Mouse (Mus musculus) T-helper 17 cell (primary cell): ENCODE data around the gene Tedc1.

Experiments
- in situ Hi-C, 2 experiments: fragments of 300-600 bp; cut with MboI, MseI; formaldehyde crosslinking; loops; 1 replicate in 1 of 2; 2 replicates in 1 of 2; pipeline ENCODE4 v1.15.1; 2025; ENCODE audit warnings: high pct_unique_total_duplicates in 2 of 2

Tedc1 gene

GRCm38 (mm10) chr12:113201301-113201700 is 45.1 kb downstream of the Tedc1 start:
- in situ Hi-C loops = no loop called here

GRCm38 (mm10) chr12:113202008-113202407 is 45.8 kb downstream of the Tedc1 start:
- in situ Hi-C loops = no loop called here

- in situ Hi-C loops = no loop called here
These were observed 47.3 kb downstream of the Tedc1 start for GRCm38 (mm10) chr12:113203522-113203921.

GRCm38 (mm10) chr12:113205251-113205942 is 49.2 kb downstream of the Tedc1 start:
- in situ Hi-C loops = no loop called here

- in situ Hi-C loops = no loop called here
These were observed 51.5 kb downstream of the Tedc1 start for GRCm38 (mm10) chr12:113207737-113208136.

- in situ Hi-C loops = no loop called here
These were observed 54.6 kb downstream of the Tedc1 start for GRCm38 (mm10) chr12:113210586-113211378.

- in situ Hi-C loops = no loop called here
These were observed 55.6 kb downstream of the Tedc1 start for GRCm38 (mm10) chr12:113211772-113212171.

- in situ Hi-C loops = no loop called here
These were observed 56.2 kb downstream of the Tedc1 start for GRCm38 (mm10) chr12:113212326-113212924.

- in situ Hi-C loops = no loop called here
These were observed 57.0 kb downstream of the Tedc1 start for GRCm38 (mm10) chr12:113213226-113213625.

- in situ Hi-C loops = no loop called here
These were observed 58.0 kb downstream of the Tedc1 start for GRCm38 (mm10) chr12:113214072-113214808.

- in situ Hi-C loops = loop anchor here in 1 of 2 experiments (5.0 kb wide), 1 partner anchor 367 kb away; no protein-coding TSS in a partner anchor
These were observed 58.9 kb downstream of the Tedc1 start for GRCm38 (mm10) chr12:113214972-113215666.
